Mouse (Mus musculus): ENCODE data around the gene Pnpo.

Pnpo gene

DNA sequence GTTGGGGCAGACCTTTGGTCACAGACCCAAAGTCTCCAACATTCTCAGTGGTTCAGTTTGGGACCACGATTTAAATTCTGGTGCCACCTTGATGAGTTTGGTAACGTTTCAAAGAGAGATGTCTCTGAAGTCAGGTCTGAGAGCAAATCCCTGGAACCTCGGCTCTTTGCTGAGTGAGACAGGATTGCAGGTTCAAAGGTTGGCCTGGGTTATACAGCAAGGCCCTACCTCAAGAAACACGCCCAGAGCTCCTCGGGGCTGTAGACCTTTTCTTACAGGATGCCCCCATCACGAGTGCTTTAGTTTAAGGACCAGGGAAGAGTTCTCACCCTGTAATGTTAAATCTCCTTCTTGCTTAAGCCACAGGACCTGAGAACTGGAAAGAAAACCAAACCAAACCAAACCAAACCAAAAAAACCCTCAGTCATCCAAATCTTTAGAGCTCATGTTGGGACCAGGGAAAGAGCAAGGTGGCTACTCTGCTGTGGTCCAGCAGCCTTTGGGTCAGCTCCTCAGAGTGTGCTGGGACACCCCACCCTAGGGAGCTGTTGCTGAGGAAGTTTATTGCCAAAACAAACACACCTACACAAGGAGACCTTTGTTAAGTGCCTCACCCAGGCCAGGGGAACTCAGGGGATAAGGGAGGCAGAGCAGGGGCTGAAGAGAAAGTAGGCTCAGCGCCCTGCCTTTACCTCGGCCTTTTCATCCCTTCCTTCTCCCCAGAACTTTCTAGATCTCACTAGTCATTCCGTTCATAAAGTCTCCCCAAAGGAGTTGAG is 7.7 kb downstream of the Pnpo start:
- DNase-seq, result no peak

DNA sequence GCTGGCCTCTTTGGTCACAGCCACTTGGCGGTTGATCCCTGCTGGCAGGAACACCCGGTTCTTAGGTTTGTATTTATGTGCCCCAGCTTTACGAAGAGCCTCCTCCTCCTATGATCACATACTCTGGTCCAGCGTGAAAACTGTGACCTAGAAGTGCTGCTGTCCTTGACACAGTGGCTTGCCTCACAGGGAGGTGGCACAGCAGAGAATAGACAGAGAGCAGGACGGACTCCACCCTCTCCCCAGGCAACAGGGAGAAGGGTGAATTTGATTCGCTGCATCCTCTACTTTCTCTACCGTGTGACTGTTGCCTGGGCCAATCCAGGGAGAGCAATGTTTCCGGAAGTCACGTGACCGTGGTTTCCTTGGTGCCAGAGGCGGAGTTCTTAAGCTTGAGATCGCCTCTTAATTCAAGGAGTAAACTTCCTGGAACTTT is 8.8 kb downstream of the Pnpo start:
- DNase-seq, result no peak

GRCm38 (mm10) chr11:96933562-96934276 is 10.1 kb downstream of the Pnpo start:
- no peak for DNase-seq

GRCm38 (mm10) chr11:96931327-96932062 is 12.3 kb downstream of the Pnpo start:
- DNase-seq, result no peak

- no peak for DNase-seq
These were observed 13.9 kb downstream of the Pnpo start for GRCm38 (mm10) chr11:96929766-96930331.

- DNase-seq, result no peak
These were observed 14.6 kb downstream of the Pnpo start for GRCm38 (mm10) chr11:96929096-96929765.

DNA sequence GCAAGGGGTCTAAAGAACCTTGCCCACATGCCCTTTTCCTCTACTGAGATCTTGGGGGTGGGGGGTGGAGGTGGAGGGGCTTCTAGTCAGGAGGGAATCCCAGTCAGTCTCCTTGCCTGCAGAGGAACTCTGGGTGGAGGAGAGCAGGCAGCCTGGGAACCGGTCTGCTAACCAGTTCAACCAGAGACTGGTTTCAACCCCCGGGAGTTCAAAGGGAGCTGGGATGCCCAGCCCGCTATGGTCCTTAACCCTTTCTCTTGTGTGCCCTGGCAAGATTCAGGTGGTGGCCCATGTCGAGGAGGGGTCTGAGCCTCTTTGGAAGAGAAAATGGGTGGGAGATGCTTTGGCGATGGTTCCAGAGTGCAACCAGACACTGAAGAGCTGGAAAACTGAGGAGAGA is 15.1 kb downstream of the Pnpo start:
- DNase-seq, result no peak

- no peak for DNase-seq
These were observed 15.7 kb downstream of the Pnpo start, which contains the start of gene Prr15l for GRCm38 (mm10) chr11:96928088-96928487. TSS of gene Prr15l (plus strand) at chr11:96928104.

- no peak for DNase-seq
These were observed 17.2 kb downstream of the Pnpo start for GRCm38 (mm10) chr11:96926587-96926986.

DNA sequence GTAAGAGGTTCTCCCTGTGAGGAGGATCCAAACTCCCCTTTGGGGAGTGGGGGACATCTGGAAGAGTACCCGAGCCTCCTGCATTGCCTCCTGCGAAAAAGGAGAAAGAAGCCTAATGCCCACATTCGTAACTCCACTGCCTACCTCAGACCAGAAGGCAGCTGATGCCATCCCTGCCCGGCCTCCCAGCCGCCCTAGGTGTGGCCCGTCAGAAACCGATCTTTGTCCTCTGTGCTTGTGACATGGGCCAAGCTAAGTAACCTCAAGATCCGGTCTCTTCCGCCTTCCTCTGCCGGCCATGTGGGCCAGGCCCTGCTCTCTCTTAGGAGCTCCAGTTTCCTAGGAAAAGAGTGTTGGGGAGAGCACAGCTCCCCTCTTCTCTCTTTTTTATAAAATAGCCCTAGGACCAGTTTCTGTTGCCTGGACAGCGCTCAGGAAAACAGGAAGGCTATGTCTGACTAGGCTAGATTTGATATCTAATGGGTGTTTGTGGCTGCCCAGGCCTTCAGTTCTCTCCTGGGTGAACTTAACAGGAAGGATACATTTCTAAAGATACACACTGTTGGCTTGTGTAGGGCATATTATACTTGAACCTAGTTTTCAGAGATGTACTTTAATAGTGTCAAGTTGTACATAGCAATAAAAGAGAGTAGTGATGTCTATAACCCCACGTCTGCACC is 18.2 kb downstream of the Pnpo start:
- no peak for DNase-seq

GRCm38 (mm10) chr11:96924861-96925260 is 18.9 kb downstream of the Pnpo start:
- DNase-seq, result no peak

GRCm38 (mm10) chr11:96919003-96919402 is 24.8 kb downstream of the Pnpo start:
- DNase-seq, result no peak

GRCm38 (mm10) chr11:96917415-96917814 is 26.4 kb downstream of the Pnpo start:
- DNase-seq, result no peak

- no peak for DNase-seq
These were observed 26.8 kb downstream of the Pnpo start for GRCm38 (mm10) chr11:96916885-96917396.

GRCm38 (mm10) chr11:96916044-96916884 is 27.5 kb downstream of the Pnpo start, which contains the start of gene Cdk5rap3:
TSS of gene Cdk5rap3 (minus strand) at chr11:96916496.
- peak; percentile 100 for DNase-seq

DNA sequence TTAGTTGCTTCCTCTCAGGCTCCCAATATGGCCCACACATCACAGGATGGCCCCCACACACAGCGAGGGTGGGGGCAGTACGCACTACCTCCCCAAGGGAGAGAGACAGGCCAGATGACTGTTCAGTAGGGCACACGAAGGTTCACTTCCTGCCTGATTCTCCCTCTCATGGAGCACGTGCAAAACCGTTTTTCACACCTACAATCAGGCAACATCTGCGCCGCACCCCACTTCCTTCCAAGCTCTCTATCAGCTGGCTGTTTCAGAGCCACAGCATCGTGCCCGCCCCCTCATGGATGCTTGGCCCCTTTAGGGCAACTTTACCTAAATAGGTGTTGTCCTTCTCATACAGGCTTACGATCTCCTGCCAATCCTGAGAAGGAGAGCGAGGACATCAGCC is 31.1 kb downstream of the Pnpo start:
- no peak for DNase-seq

GRCm38 (mm10) chr11:96910003-96910402 is 33.8 kb downstream of the Pnpo start:
- DNase-seq, result peak; percentile 67

DNA sequence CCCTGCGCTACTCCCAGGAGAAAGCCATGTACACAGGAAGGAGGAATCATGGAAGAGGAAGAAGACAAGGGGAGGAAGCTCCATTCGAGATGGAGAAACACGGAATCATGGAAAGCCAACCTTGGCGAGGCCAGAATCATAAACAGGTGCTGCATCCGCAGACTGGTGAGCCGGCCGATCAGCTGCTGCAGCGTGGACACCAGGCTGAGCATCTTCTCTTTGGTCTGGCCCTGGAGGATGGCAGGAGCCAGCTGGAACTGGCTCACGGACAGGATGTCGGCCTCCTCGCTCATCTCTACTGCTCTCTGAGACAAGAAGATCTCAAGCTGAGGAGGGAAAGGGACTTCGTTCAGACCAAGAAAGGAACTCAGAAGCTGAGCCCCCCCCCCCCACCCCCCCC is 35.2 kb downstream of the Pnpo start:
- DNase-seq, result no peak

- DNase-seq, result no peak
These were observed 37.2 kb downstream of the Pnpo start for GRCm38 (mm10) chr11:96906431-96907161.

All from right cerebral cortex, postnatal 4 days (tissue).